Mouse (Mus musculus): ENCODE results near the gene Mrgpra9. TPM values are rescaled to one million over a fixed set of nuclear protein-coding genes. Genes with fewer than 3 reads are reported as not detected.

The Mrgpra9 gene
- not detected in 2 replicates for polyA plus RNA-seq (2021; fragmentation: Nextera tagmentation)
- long read RNA-seq, experiment 1 = 0 reads
- long read RNA-seq, experiment 2 = 0 reads

GRCm38 (mm10) chr7:47252770-47253169 lies at the start of gene Mrgpra9:
Gene Mrgpra9 (minus strand): TSS chr7:47252848.

GRCm38 (mm10) chr7:47204830-47205229 lies 47.8 kb downstream of the Mrgpra9 start, which contains the start of gene Mrgpra6:
Gene Mrgpra6 (minus strand): TSS chr7:47204920.

Other genes starting within 250 kb of the Mrgpra9 start
- gene Spty2d1, start 244.4 kb downstream of the Mrgpra9 start, polyA plus RNA-seq (2021; fragmentation: Nextera tagmentation) = 3.9 and 5.5 TPM in 2 replicates
- gene Tmem86a, start 202.2 kb downstream of the Mrgpra9 start, polyA plus RNA-seq (2021; fragmentation: Nextera tagmentation) = 23.7 and 27.1 TPM in 2 replicates
- gene Ptpn5, start 119.2 kb downstream of the Mrgpra9 start, polyA plus RNA-seq (2021; fragmentation: Nextera tagmentation) = 48.5 and 61.6 TPM in 2 replicates
- not detected in 2 replicates for gene Mrgpra6, start 47.9 kb downstream of the Mrgpra9 start, polyA plus RNA-seq (2021; fragmentation: Nextera tagmentation)
- not detected in 2 replicates for gene Mrgpra1, start 101.4 kb upstream of the Mrgpra9 start, polyA plus RNA-seq (2021; fragmentation: Nextera tagmentation)
- gene Mrgpra2a, start 199.3 kb upstream of the Mrgpra9 start, polyA plus RNA-seq (2021; fragmentation: Nextera tagmentation) = not detected in 2 replicates